Mouse (Mus musculus) CD4-positive helper T cell, adult 2 months (primary cell): ENCODE results near the gene Lmbrd1.
"Not testable (repeated sequence)": the region's sequence is repeated elsewhere in the genome, so short reads cannot be mapped to it uniquely, and the experiment has no call there.

Experiments used
- DNase-seq: peaks from one replicate; pipeline ENCODE4 v3.0.0-alpha.2; 2012; ENCODE audit warnings: low read depth, missing footprints, low spot score

Gene Lmbrd1

GRCm38 (mm10) chr1:24720209-24720608 lies 41.8 kb downstream of the Lmbrd1 start:
- DNase-seq = no peak

GRCm38 (mm10) chr1:24729784-24730183 lies 51.4 kb downstream of the Lmbrd1 start:
- DNase-seq = no peak

- no peak for DNase-seq
Measured at GRCm38 (mm10) chr1:24732286-24732685, 53.9 kb downstream of the Lmbrd1 start.

- no peak for DNase-seq
Measured at GRCm38 (mm10) chr1:24734866-24735265, 56.4 kb downstream of the Lmbrd1 start.

- no peak for DNase-seq
Measured at GRCm38 (mm10) chr1:24740903-24741302, 62.5 kb downstream of the Lmbrd1 start.

GRCm38 (mm10) chr1:24741552-24741951 lies 63.1 kb downstream of the Lmbrd1 start:
- no peak for DNase-seq

- no peak for DNase-seq
Measured at GRCm38 (mm10) chr1:24743191-24743924, 64.9 kb downstream of the Lmbrd1 start.

GRCm38 (mm10) chr1:24752715-24753114 lies 74.3 kb downstream of the Lmbrd1 start:
- DNase-seq = no peak

- DNase-seq = no peak
Measured at GRCm38 (mm10) chr1:24758516-24758915, 80.1 kb downstream of the Lmbrd1 start.

- DNase-seq = no peak
Measured at GRCm38 (mm10) chr1:24766466-24766865, 88.0 kb downstream of the Lmbrd1 start.

- DNase-seq = not testable (repeated sequence)
Measured at GRCm38 (mm10) chr1:24767197-24767596, 88.8 kb downstream of the Lmbrd1 start.

- no peak for DNase-seq
Measured at GRCm38 (mm10) chr1:24773642-24774041, 95.2 kb downstream of the Lmbrd1 start.

GRCm38 (mm10) chr1:24776576-24776975 lies 98.1 kb downstream of the Lmbrd1 start:
- DNase-seq = no peak

- no peak for DNase-seq
Measured at GRCm38 (mm10) chr1:24793168-24793567, 114.7 kb downstream of the Lmbrd1 start.

GRCm38 (mm10) chr1:24807971-24808370 lies 129.5 kb downstream of the Lmbrd1 start:
- DNase-seq = not testable (repeated sequence)
